Mouse (Mus musculus) heart, embryonic 16.5 days (tissue): ENCODE data around the gene Kbtbd3. TPM values are rescaled to one million over a fixed set of nuclear protein-coding genes. Genes with fewer than 3 reads are reported as not detected.

Source experiments
- microRNA-seq: library from miRNA; unstranded; fragments of <30 nt; microRNA quantifications from one replicate; pipeline ENCODE4, GENCODE M21; 2017
- polyA plus RNA-seq: library from polyadenylated mRNA; unstranded; fragments of >200 nt; fragmentation: Nextera tagmentation; extraction: Ambion mirVana; gene quantifications from 2 replicates; pipeline ENCODE4 v1.2.1, GENCODE M21; 2015

Kbtbd3 gene
- polyA plus RNA-seq, 1 experiment from 2014 or later: 10.1 TPM

Small RNA genes within 50 kb of the gene (microRNA-seq; reads per million reads assigned to microRNA genes)
- gene Gm22195 (not detected), gene Gm23992 (not detected)

Other genes starting within 250 kb of the Kbtbd3 start
- 24.6 and 27.4 TPM in 2 replicates for gene Aasdhppt, start 362 bp upstream of the Kbtbd3 start, polyA plus RNA-seq
- 32.6 and 34.7 TPM in 2 replicates for gene Msantd4, start 66.7 kb downstream of the Kbtbd3 start, polyA plus RNA-seq